Mouse (Mus musculus) midbrain, postnatal 0 days (tissue): ENCODE measurements around the gene Ikbke. TPM values are rescaled to one million over a fixed set of nuclear protein-coding genes. Genes with fewer than 3 reads are reported as not detected.
A peak's percentile ranks its signal among the peaks of the same experiment; 100 is the strongest.

ENCODE experiments used
- ATAC-seq: fragments of 200-750 bp; cut with Nextera tagmentation; 2 replicates; pipeline ENCODE4 v1.8.0; 2017; ENCODE audit warnings: moderate number of reproducible peaks, mild to moderate bottlenecking, moderate TSS enrichment, moderate library complexity; ENCODE audit not compliant: low FRiP score
- DNase-seq: peaks from one replicate; pipeline ENCODE4 v3.0.0-alpha.2; 2015; ENCODE audit warnings: low spot score
- H3K27ac ChIP-seq: fragments of 300-500 bp; sonication (generic); 2 replicates; pipeline ENCODE4 v1.5.1; 2014; ENCODE audit warnings: low read depth, mild to moderate bottlenecking, low read length, mixed read lengths
- H3K27me3 ChIP-seq: fragments of 300-500 bp; sonication (generic); 2 replicates; pipeline ENCODE4 v1.6.1; 2014; ENCODE audit warnings: low read length, control low read depth, mixed read lengths; ENCODE audit not compliant: insufficient read depth
- H3K36me3 ChIP-seq: fragments of 300-500 bp; sonication (generic); 2 replicates; pipeline ENCODE4 v1.6.1; 2014; ENCODE audit warnings: low read length, control low read depth, mixed read lengths; ENCODE audit not compliant: insufficient read depth
- H3K4me1 ChIP-seq: fragments of 300-500 bp; sonication (generic); 2 replicates; pipeline ENCODE4 v1.6.1; 2014; ENCODE audit warnings: mild to moderate bottlenecking, control low read depth, antibody characterized with exemption, low read length, mixed read lengths; ENCODE audit not compliant: insufficient read depth
- H3K4me2 ChIP-seq: fragments of 300-500 bp; sonication (generic); 2 replicates; pipeline ENCODE4 v1.6.1; 2014; ENCODE audit warnings: low read depth, mild to moderate bottlenecking, low read length, mixed read lengths; ENCODE audit not compliant: poor library complexity, severe bottlenecking
- H3K4me3 ChIP-seq: fragments of 300-500 bp; sonication (generic); 2 replicates; pipeline ENCODE4 v1.5.1; 2014; ENCODE audit warnings: low read depth, mild to moderate bottlenecking, low read length, moderate library complexity
- H3K9ac ChIP-seq: fragments of 300-500 bp; sonication (generic); replicated peaks from 2 replicates; pipeline ENCODE4 v1.6.1; 2014; ENCODE audit warnings: mild to moderate bottlenecking, low read length, moderate library complexity, mixed read lengths; ENCODE audit not compliant: poor library complexity, severe bottlenecking
- H3K9me3 ChIP-seq: fragments of 300-500 bp; sonication (generic); 2 replicates; pipeline ENCODE4 v1.6.1; 2016; ENCODE audit warnings: low read length, control low read depth
- CTCF ChIP-seq: IDR thresholded peaks from 2 replicates; pipeline ENCODE4 v1.5.1; 2016; ENCODE audit warnings: antibody characterized with exemption, mild to moderate bottlenecking
- WGBS: fragments of 180-500 bp; shearing (Covaris S2); extraction: QIAGEN DNeasy Blood & Tissue Kit; methylation state at CpG from one replicate; pipeline ENCODE4 v1.1.7; 2014; 5-methylcytosine and 5-hydroxymethylcytosine counted together
- polyA plus RNA-seq: library from polyadenylated mRNA; unstranded; fragments of >200 nt; fragmentation: Nextera tagmentation; extraction: Ambion mirVana; gene quantifications from 2 replicates; pipeline ENCODE4 v1.2.1, GENCODE M21; 2015
- total RNA-seq: library from RNA; depleted of rRNA; stranded (reverse); fragments of >200 nt; gene quantifications from 2 replicates; pipeline ENCODE4 v1.2.3, GENCODE M21; 2014

The Ikbke gene
- total and polyA plus RNA-seq, 2 experiments from 2014 or later = 0.67 to 5.3 TPM

DNA sequence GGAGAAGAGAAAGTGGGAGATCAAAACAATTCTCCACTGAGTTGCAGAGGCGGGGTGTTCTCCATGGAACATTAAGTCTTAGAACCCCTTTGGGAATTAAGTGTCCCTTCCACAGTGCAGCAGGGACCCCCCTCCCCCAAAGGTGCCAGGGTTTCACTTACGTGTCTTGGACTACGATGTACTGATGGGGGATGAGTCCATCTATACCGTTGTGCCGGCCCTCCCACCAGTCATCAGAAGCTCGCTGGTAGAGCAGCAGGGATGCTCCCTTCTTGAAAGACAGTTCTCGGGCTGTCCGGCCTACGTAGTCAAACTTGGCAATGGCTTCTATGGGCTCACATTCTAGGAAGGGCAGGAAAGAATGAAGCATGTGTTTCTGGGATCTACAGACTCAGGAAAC lies 18.8 kb upstream of the Ikbke start:
- no peak overlapping the region for H3K4me2 ChIP-seq
- no peak overlapping the region for H3K9ac ChIP-seq
- DNase-seq = no peak
- WGBS = 93% methylated on average over 9 of the region's 9 CpGs
- H3K9me3 ChIP-seq = no peaks in the 10 kb centered on the region
- no peaks in the 10 kb centered on the region for H3K4me1 ChIP-seq
- no peak overlapping the region for H3K27ac ChIP-seq
- TF ChIP-seq CTCF = no peak
- H3K36me3 ChIP-seq = peaks cover 37% of the 10 kb centered on the region
- no peaks in the 10 kb centered on the region for H3K27me3 ChIP-seq
- no peak for ATAC-seq
- no peak overlapping the region for H3K4me3 ChIP-seq

DNA sequence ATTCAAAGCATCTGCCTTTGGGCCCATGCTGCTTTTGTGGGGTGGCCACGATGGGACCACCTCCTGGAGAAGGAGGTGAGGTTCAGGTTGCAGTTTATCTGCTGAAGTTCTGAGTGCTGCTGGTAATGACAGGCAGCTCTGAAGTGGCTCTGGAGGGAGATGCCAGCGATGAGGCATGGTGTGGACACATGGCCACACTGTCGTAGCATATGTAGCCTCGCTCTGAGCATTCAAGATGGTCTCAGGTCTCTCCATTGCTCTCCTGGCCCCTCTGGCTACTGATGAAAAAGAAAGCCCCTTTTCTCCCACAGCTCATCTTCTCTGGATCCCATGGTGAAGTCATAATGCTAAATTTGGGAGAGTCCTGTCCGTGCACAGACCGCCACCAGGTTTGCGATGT lies 17.3 kb upstream of the Ikbke start:
- Histone ChIP-seq H3K4me1 (no peaks in the 10 kb centered on the region), H3K4me3 (no peak overlapping the region), H3K27ac (no peak overlapping the region), H3K27me3 (no peaks in the 10 kb centered on the region), H3K9ac (no peak overlapping the region), H3K9me3 (no peaks in the 10 kb centered on the region), H3K4me2 (no peak overlapping the region), H3K36me3 (peaks cover 46% of the 10 kb centered on the region)
- no peak for DNase-seq
- WGBS = 97% methylated on average over 7 of the region's 7 CpGs
- no peak for TF ChIP-seq CTCF
- ATAC-seq = no peak

DNA sequence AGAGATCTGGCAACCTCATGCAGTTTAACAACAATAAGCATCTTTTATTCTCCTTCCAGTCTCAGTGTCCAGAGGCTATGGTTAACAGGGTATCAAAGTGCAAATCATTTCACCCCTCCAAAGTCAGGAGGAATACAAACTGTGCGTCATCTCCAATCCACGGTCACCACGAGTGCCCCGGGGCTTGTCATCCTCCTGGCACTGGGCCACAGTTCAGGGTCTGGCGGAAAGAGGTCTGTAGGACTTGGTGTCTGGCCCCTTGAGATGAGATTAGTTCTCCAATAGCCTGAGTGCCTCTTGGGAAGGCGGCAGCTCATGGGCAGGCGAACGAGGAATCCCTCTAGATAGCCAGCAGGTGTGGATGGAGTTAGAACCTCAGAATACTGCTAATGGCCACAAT lies 15.8 kb upstream of the Ikbke start:
- H3K9ac ChIP-seq = no peak overlapping the region
- no peak overlapping the region for H3K4me2 ChIP-seq
- no peaks in the 10 kb centered on the region for H3K27me3 ChIP-seq
- ATAC-seq (no peak), DNase-seq (no peak)
- H3K9me3 ChIP-seq = no peaks in the 10 kb centered on the region
- TF ChIP-seq CTCF = no peak
- 49% methylated on average over 8 of the region's 8 CpGs for WGBS
- H3K27ac ChIP-seq = no peak overlapping the region
- H3K4me3 ChIP-seq = no peak overlapping the region
- no peaks in the 10 kb centered on the region for H3K4me1 ChIP-seq
- H3K36me3 ChIP-seq = peaks cover 49% of the 10 kb centered on the region

DNA sequence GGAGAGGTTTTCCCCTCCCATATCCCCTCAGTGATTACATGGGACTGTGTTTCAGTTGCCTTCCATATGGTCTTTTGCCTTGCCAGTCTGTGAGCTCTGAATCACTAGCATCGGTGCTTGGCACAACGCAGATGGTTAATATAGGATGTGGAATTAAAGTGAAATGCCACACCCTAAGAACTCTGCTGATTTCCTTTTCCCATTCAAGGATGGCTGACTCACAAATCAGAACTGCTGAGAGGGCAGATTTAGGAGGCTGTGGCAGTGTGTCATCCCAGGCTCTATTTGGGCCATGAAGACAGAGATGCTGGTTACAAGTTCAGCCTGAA lies 14.5 kb upstream of the Ikbke start:
- Histone ChIP-seq H3K4me3 (no peak overlapping the region), H3K36me3 (peaks cover 45% of the 10 kb centered on the region), H3K9me3 (no peaks in the 10 kb centered on the region), H3K9ac (no peak overlapping the region), H3K27ac (no peak overlapping the region), H3K4me1 (no peaks in the 10 kb centered on the region), H3K4me2 (no peak overlapping the region), H3K27me3 (no peaks in the 10 kb centered on the region)
- TF ChIP-seq CTCF = no peak
- DNase-seq (no peak), ATAC-seq (no peak)
- 93% methylated on average over 2 of the region's 2 CpGs for WGBS

DNA sequence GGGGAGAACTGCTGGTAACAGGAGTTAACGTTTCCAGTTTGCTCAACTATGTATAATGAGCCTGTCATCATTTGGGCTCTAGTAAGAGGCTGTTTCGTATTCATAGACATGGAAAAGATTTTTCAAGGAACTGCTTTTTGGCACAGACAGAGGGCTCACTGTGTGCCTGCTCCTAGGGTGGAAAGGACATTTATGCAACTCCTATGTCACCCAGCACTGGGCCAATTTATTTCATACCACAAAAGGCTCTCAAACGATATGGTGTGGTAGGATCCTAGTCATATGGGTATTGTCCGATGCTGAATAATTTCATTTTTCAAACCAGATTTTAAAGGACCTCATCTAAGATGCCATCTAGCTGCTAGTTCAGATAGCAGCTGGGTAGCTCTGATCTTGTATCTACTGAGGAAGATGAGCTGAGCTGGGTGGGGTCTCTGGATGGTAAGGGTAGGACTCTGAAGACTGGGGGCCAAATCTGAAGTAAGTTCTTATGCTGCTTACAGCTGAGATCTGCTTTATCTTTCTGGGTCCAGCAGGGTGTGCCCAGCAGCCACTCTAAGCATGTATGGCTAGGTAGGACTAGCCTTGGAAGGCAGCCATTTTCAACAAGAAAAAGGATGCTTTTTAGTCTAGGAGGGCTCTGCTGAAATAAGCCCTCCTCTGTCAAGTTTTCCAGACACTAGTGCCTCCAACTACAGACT lies 14.0 kb upstream of the Ikbke start:
- ATAC-seq = no peak

DNA sequence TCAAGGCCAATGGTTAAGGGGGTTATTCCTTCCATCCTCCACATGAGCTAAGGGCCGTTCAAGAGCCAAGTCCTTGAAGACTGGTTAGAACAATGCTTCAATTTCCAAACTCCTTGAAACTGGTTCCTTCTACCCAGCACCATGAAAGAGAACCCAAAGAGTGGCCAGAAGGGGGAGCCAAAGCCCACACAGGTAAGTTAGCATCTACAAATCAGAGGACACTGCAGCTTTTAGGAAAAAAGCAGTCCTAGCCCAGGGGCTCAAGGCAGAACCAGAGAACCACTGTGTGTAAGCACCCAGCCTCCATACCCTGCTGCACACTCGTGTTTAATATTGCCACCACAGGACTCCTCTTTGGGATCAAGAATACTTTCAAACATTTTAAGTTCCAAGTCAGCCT lies 11.2 kb upstream of the Ikbke start:
- peak; percentile 74 for TF ChIP-seq CTCF
- Histone ChIP-seq H3K9ac (no peak overlapping the region), H3K36me3 (peaks cover 44% of the 10 kb centered on the region), H3K4me2 (no peak overlapping the region), H3K27ac (no peak overlapping the region), H3K4me1 (no peaks in the 10 kb centered on the region), H3K9me3 (no peaks in the 10 kb centered on the region), H3K4me3 (no peak overlapping the region), H3K27me3 (no peaks in the 10 kb centered on the region)
- WGBS = 54% methylated on average over 2 of the region's 2 CpGs
- DNase-seq = peak; percentile 64
- no peak for ATAC-seq

More for the DNA sequence above, 14.0 kb upstream of the Ikbke start:
- DNase-seq = peak; percentile 23
- WGBS = 93% methylated on average over 4 of the region's 4 CpGs
- no peaks in the 10 kb centered on the region for H3K27me3 ChIP-seq
- no peak overlapping the region for H3K27ac ChIP-seq
- no peak overlapping the region for H3K4me3 ChIP-seq
- no peaks in the 10 kb centered on the region for H3K4me1 ChIP-seq
- H3K9ac ChIP-seq = no peak overlapping the region
- H3K9me3 ChIP-seq = no peaks in the 10 kb centered on the region
- no peak overlapping the region for H3K4me2 ChIP-seq
- H3K36me3 ChIP-seq = peaks cover 50% of the 10 kb centered on the region
- TF ChIP-seq CTCF = peak; percentile 9; the same call in 1 of the 2 replicates
